Mouse (Mus musculus) neural tube, embryonic 11.5 days (tissue): ENCODE data around the gene Arpc1a. TPM values are rescaled to one million over a fixed set of nuclear protein-coding genes. Genes with fewer than 3 reads are reported as not detected.
"Not testable (repeated sequence)": the region's sequence is repeated elsewhere in the genome, so short reads cannot be mapped to it uniquely, and the experiment has no call there.

Source experiments
- ATAC-seq: fragments of 200-750 bp; cut with Nextera tagmentation; 2 replicates; pipeline ENCODE4 v1.8.0; 2017; ENCODE audit warnings: moderate number of reproducible peaks, mild to moderate bottlenecking, moderate TSS enrichment, moderate library complexity; ENCODE audit not compliant: insufficient read depth, low FRiP score, low TSS enrichment
- DNase-seq: peaks from one replicate; pipeline ENCODE4 v3.0.0-alpha.2; 2015; ENCODE audit warnings: low spot score
- H3K27ac ChIP-seq: fragments of 300-500 bp; sonication (generic); 2 replicates; pipeline ENCODE4 v1.5.1; 2014; ENCODE audit warnings: low read depth, mild to moderate bottlenecking, low read length
- H3K27me3 ChIP-seq: fragments of 300-500 bp; sonication (generic); 2 replicates; pipeline ENCODE4 v1.6.1; 2014; ENCODE audit warnings: mild to moderate bottlenecking, low read length, mixed read lengths; ENCODE audit not compliant: control insufficient read depth, insufficient read depth
- H3K36me3 ChIP-seq: fragments of 300-500 bp; sonication (generic); 2 replicates; pipeline ENCODE4 v1.6.1; 2014; ENCODE audit warnings: mild to moderate bottlenecking, low read length, moderate library complexity, mixed read lengths; ENCODE audit not compliant: control insufficient read depth, insufficient read depth
- H3K4me1 ChIP-seq: fragments of 300-500 bp; sonication (generic); 2 replicates; pipeline ENCODE4 v1.6.1; 2014; ENCODE audit warnings: low read length, mixed read lengths; ENCODE audit not compliant: control insufficient read depth, insufficient read depth
- H3K4me2 ChIP-seq: fragments of 300-500 bp; sonication (generic); 2 replicates; pipeline ENCODE4 v1.6.1; 2014; ENCODE audit warnings: low read depth, mild to moderate bottlenecking, moderate library complexity
- H3K4me3 ChIP-seq: fragments of 300-500 bp; sonication (generic); 2 replicates; pipeline ENCODE4 v1.5.1; 2014; ENCODE audit warnings: low read depth, low read length
- H3K9ac ChIP-seq: fragments of 300-500 bp; sonication (generic); 2 replicates; pipeline ENCODE4 v1.6.1; 2014; ENCODE audit warnings: mild to moderate bottlenecking, low read length
- H3K9me3 ChIP-seq: fragments of 300-500 bp; sonication (generic); 2 replicates; pipeline ENCODE4 v1.6.1; 2016; ENCODE audit warnings: low read length; ENCODE audit not compliant: control insufficient read depth
- WGBS: fragments of 180-500 bp; shearing (Covaris S2); extraction: QIAGEN DNeasy Blood & Tissue Kit; methylation state at CpG from one replicate; pipeline ENCODE4 v1.1.7; 2014; 5-methylcytosine and 5-hydroxymethylcytosine counted together
- polyA plus RNA-seq: library from polyadenylated mRNA; unstranded; fragments of >200 nt; fragmentation: Nextera tagmentation; extraction: Ambion mirVana; gene quantifications from 2 replicates; pipeline ENCODE4 v1.2.1, GENCODE M21; 2014

Gene Arpc1a
- polyA plus RNA-seq, result 175 and 176 TPM in 2 replicates

DNA sequence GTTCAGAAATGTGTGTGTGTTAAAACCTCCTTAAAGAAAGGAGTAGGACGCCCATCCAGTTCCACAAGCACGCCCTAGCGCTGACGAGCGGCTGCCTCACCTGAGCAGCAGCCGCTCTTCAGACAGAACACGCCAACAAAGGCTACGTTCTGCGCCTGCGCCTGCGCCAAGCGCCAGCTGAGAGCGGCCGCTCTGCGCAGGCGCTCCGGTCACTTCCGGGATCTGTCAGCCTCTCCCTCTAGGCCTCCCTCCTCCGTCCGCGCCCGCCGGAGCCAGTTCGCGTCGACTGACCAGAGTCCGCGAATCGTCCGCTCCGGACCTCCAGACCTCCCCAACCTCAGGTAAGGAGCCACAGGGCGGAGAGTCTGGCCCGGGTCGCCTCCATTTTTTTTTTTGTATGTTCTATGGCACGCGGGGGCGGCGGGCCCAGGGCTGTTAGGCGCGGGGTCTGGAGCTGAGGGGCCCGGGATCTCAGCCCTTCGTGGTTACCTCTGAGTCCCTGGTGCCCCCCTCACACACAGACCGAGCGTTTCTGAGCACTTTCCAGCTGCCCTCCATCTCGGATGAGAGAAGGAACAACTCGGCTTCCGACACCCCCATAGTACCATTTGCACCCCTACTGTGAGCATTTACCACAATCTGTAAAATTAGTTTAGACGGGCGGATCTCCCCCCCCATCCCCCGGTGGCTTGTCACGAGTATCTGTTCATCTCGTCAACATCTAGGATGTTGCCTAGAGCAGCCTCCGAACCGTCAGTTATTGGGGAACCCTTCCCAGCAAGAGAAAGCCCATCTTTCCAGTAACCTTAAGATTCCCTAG, at the start of gene Arpc1a, which contains the start of gene Kpna7:
Gene Arpc1a, plus strand, starts transcription at position 199 of the 820 bp plus-strand sequence.
Gene Kpna7, minus strand, starts transcription at position 399 of the 820 bp plus-strand sequence.
- under 1% methylated on average over 54 of the region's 54 CpGs for WGBS
- peak; percentile 97 for DNase-seq

DNA sequence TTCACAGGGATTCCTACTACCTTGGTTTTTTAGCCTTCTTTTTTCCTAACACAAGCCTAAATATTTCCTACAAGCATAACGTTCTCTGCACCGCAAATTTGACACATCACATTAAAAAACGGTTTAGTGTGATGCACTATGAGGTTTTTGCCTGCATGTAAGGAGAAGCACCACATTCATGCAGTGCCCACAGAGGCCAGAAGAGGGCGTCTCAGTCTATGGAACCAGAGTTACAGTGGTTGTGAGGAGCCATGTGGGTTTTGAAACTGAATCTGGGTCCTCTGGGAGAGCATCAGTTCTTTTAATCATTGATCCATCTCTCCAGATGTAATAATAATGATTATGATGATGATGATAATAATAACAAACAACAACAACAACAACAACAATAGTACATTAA, 42.0 kb upstream of the Arpc1a start:
- ATAC-seq, result no peak
- Histone ChIP-seq H3K27ac (no peak overlapping the region), H3K9me3 (no peaks in the 10 kb centered on the region), H3K27me3 (no peaks in the 10 kb centered on the region), H3K4me3 (no peak overlapping the region), H3K9ac (no peak overlapping the region), H3K4me2 (no peak overlapping the region), H3K36me3 (no peaks in the 10 kb centered on the region), H3K4me1 (no peaks in the 10 kb centered on the region)
- peak; percentile 17 for DNase-seq
- WGBS, result 53% methylated on average over 4 of the region's 4 CpGs

More for the DNA sequence above, at the start of gene Arpc1a, which contains the start of gene Kpna7:
- peak; percentile 92 for ATAC-seq
- Histone ChIP-seq H3K36me3 (no peaks in the 10 kb centered on the region; the same call in 1 of the 2 replicates), H3K4me3 (peak within 1 kb of the TSS; percentile 84), H3K27ac (peak within 1 kb of the TSS; percentile 56; the same call in 1 of the 2 replicates), H3K4me2 (peak within 1 kb of the TSS; percentile 90), H3K9me3 (no peaks in the 10 kb centered on the region), H3K9ac (peak within 1 kb of the TSS; percentile 86), H3K4me1 (peaks cover 9% of the 10 kb centered on the region), H3K27me3 (no peaks in the 10 kb centered on the region)

DNA sequence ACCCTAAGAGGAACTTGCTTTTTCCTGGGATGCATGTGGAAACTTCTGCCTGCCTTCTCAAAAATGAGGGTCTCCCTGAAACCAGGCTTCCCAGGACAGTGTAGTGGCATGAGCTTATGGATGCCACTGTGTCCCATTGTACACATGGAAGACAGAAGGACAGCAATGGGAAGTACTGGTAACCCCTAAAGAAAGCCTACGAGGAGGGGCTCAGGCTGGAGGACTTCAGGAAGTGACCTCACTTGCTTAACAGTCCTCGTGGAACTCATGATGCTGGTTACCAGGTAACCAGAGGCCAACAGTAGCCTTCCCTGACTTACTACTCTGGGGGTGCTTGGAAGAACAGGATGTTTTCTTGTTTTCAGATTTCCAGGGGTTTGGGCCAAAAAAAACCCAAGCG, 40.9 kb upstream of the Arpc1a start, which contains the start of gene 1700018F24Rik:
Gene 1700018F24Rik, plus strand, starts transcription at position 301 of the 400 bp plus-strand sequence.
- H3K36me3 ChIP-seq, H3K27ac ChIP-seq, H3K4me1 ChIP-seq, ATAC-seq, H3K27me3 ChIP-seq, H3K4me2 ChIP-seq, H3K9me3 ChIP-seq, H3K9ac ChIP-seq, DNase-seq, H3K4me3 ChIP-seq: not testable (repeated sequence)
- WGBS, result 82% methylated on average over 2 of the region's 3 CpGs

DNA sequence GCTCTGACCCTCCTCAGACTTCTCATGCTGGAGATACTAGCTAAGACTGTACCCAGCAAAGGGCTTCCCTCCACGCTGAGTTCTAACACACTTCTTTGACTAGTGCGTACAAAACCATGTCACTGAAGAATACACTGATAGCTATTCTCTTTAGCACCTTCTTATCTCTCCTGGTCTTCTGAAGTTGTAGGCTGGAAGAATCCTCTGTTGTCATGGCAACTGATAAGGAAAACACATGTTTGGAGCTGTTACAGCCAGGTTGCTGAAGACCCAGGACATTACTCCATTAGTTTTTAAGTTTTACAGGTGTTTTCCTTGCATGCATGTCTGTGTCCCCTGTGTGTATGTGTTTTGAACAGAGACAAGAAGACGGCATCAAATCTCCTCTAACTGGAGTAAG, 29.4 kb upstream of the Arpc1a start:
- H3K27me3 ChIP-seq, H3K4me3 ChIP-seq, H3K9ac ChIP-seq, DNase-seq, H3K4me1 ChIP-seq, H3K9me3 ChIP-seq, ATAC-seq, H3K4me2 ChIP-seq, H3K27ac ChIP-seq, H3K36me3 ChIP-seq: not testable (repeated sequence)
- 84% methylated on average over 3 of the region's 3 CpGs for WGBS

DNA sequence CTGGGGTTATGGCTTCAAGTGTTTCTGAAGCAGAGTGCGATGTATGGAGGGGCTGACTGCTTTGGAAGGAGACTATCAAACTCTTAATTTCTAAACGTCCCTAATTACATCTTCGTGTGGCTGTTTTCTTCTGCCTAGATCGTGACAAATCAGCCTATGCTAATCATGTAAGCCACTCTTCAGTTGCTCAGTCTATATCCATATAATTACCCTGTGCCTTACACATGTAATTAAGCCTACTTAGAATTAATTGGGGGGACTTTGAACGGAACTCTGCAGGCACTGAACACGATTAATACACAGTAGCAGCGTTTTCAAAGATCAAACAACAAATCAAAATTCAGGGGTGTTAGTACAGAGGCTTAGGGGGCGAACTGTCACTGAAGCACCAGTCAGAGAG, 25.7 kb upstream of the Arpc1a start:
- no peak overlapping the region for H3K27ac ChIP-seq
- no peak for DNase-seq
- no peak overlapping the region for H3K4me3 ChIP-seq
- no peak overlapping the region for H3K4me2 ChIP-seq
- H3K9me3 ChIP-seq, result no peaks in the 10 kb centered on the region
- 83% methylated on average over 8 of the region's 8 CpGs for WGBS
- no peaks in the 10 kb centered on the region for H3K27me3 ChIP-seq
- no peak overlapping the region for H3K9ac ChIP-seq
- no peaks in the 10 kb centered on the region for H3K36me3 ChIP-seq
- no peak for ATAC-seq
- H3K4me1 ChIP-seq, result no peaks in the 10 kb centered on the region

DNA sequence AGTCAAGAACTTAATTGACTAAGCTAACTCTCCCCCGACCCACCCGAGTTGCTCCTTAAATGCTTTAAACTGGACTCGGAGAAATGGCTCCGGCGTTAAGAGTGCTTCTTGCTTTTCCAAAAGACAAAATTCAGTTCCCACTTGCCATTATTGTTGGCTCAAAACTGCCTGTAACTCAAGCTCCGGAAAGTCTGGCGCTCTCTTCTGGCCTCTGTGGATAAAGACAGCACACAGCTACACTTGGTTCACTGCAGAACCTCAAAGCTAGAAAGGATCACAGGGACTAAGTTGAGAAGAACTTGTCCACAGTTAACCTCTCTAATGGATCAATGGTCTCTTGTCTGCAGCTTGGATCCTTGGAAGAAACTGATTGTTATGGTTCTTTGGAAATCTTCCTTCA, 24.9 kb upstream of the Arpc1a start:
- Histone ChIP-seq H3K4me3 (no peak overlapping the region), H3K9me3 (no peaks in the 10 kb centered on the region), H3K9ac (no peak overlapping the region), H3K27me3 (no peaks in the 10 kb centered on the region), H3K36me3 (no peaks in the 10 kb centered on the region), H3K4me1 (no peaks in the 10 kb centered on the region), H3K4me2 (no peak overlapping the region), H3K27ac (no peak overlapping the region)
- ATAC-seq, result no peak
- WGBS, result 87% methylated on average over 7 of the region's 7 CpGs
- no peak for DNase-seq

DNA sequence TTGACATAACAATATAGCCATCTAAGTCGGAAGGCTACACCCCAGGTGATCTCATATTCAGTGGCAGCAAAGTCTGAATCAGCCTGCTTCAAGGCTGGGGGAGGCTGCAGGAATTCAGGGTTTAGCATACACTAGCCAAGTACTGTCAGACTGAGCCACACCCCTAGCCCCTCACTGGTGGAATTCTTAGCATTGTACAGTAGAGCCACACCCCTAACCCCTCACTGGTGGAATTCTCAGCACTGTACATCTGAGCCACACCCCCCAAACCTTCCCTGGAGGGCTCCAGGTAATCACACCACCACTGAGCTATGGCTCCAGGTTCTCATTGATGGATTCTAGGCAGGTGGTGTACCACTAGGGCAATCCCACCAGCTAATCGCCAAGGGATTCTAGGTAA, 24.1 kb upstream of the Arpc1a start:
- DNase-seq, result no peak
- H3K4me1 ChIP-seq, result no peaks in the 10 kb centered on the region

DNA sequence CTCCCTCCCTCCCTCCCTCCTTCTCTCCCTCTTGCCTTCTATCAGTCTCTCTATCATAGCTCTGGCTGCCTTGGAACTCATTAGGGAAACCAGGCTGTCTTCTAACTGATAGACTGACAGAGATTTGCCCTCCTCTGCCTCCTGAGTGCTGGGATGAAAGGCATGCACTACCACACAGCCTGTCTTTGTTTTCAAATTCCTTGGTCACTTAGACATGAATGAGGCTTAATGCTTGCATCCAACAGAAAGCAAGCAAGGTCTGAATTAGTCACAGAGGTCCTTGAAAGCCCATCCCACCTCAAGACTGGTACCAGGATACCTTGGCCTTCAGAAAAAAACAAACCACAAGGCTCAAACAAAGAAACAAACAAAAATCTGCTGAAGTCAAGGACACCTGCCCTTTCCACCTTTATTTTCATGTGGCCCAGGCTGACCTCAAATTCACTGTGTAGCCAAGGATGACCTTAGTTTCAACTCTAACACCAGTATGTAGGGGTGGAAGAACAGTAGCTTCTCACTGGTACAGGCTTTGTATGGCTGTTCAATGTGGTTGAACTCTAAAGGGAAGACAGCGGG, 18.8 kb upstream of the Arpc1a start:
- Histone ChIP-seq H3K36me3 (no peaks in the 10 kb centered on the region), H3K27me3 (no peaks in the 10 kb centered on the region), H3K4me1 (no peaks in the 10 kb centered on the region), H3K9me3 (no peaks in the 10 kb centered on the region), H3K9ac (no peak overlapping the region), H3K27ac (no peak overlapping the region), H3K4me3 (no peak overlapping the region), H3K4me2 (no peak overlapping the region)
- 82% methylated on average over 1 of the region's 1 CpGs for WGBS
- ATAC-seq (no peak), DNase-seq (no peak)

More for the DNA sequence above, 24.1 kb upstream of the Arpc1a start:
- H3K4me2 ChIP-seq, result no peak overlapping the region
- WGBS, result 73% methylated on average over 2 of the region's 2 CpGs
- no peak overlapping the region for H3K4me3 ChIP-seq
- H3K9ac ChIP-seq, result no peak overlapping the region
- no peaks in the 10 kb centered on the region for H3K27me3 ChIP-seq
- H3K36me3 ChIP-seq, result no peaks in the 10 kb centered on the region
- no peak overlapping the region for H3K27ac ChIP-seq
- no peak for ATAC-seq
- no peaks in the 10 kb centered on the region for H3K9me3 ChIP-seq
